Mouse (Mus musculus): ENCODE measurements around the gene Hvcn1. TPM values are rescaled to one million over a fixed set of nuclear protein-coding genes. Genes with fewer than 3 reads are reported as not detected.
A peak's percentile ranks its signal among the peaks of the same experiment; 100 is the strongest.

Hvcn1 gene
- polyA plus RNA-seq (2012; rRNA removed) (9.6 and 10.4 TPM in 2 replicates), polyA plus RNA-seq (2014; fragmentation: Nextera tagmentation; extraction: Ambion mirVana) (8.6 and 8.9 TPM in 2 replicates)

GRCm38 (mm10) chr5:122206475-122206874 lies at the start of gene Hvcn1:
Gene Hvcn1, plus strand, starts transcription at chr5:122206804.
- Histone ChIP-seq H3K4me2 (replicated peaks; ENCODE audit: low read depth, low read length, severe bottlenecking) (no peak within 1 kb of the TSS), H3K9me3 (ENCODE audit: control insufficient read depth, low read length) (no peaks in the 10 kb centered on the region), H3K36me3 (ENCODE audit: control insufficient read depth, insufficient read depth, low read length) (no peaks in the 10 kb centered on the region), H3K4me3 (replicated peaks; ENCODE audit: low read length) (no peak within 1 kb of the TSS), H3K4me1 (ENCODE audit: control insufficient read depth, insufficient read depth, low read length) (peaks cover 13% of the 10 kb centered on the region), H3K9ac (ENCODE audit: low read depth, low read length, severe bottlenecking) (no peak within 1 kb of the TSS), H3K27ac (replicated peaks; ENCODE audit: low read depth, low read length) (no peak within 1 kb of the TSS), H3K27me3 (ENCODE audit: control insufficient read depth, insufficient read depth, low read length) (no peaks in the 10 kb centered on the region)
- TF ChIP-seq POLR2A (IDR thresholded peaks at IDR 0.05; ENCODE audit: borderline replicate concordance, extremely low read depth, insufficient read depth, insufficient read length), result no peak
- ATAC-seq (ENCODE audit: low FRiP score, low read depth), result no peak
- DNase-seq (ENCODE audit: low spot score), result no peak
- WGBS, result 83% methylated on average over 4 of the region's 4 CpGs

- peaks cover 38% of the 10 kb centered on the region for H3K4me1 ChIP-seq (ENCODE audit: control insufficient read depth, insufficient read depth, low read length)
- H3K4me2 ChIP-seq (replicated peaks; ENCODE audit: low read depth, low read length, severe bottlenecking), result peak within 1 kb of the TSS; percentile 62
- H3K27me3 ChIP-seq (ENCODE audit: control insufficient read depth, insufficient read depth, low read length), result no peaks in the 10 kb centered on the region
- peak within 1 kb of the TSS; percentile 84 for H3K4me3 ChIP-seq (replicated peaks; ENCODE audit: low read length)
- peak; percentile 85; the same call in 1 of the 2 replicates for TF ChIP-seq POLR2A (IDR thresholded peaks at IDR 0.05; ENCODE audit: borderline replicate concordance, extremely low read depth, insufficient read depth, insufficient read length)
- no peaks in the 10 kb centered on the region for H3K9me3 ChIP-seq (ENCODE audit: control insufficient read depth, low read length)
- peak within 1 kb of the TSS; percentile 95 for H3K9ac ChIP-seq (ENCODE audit: low read depth, low read length, severe bottlenecking)
- DNase-seq (ENCODE audit: low spot score) (peak; percentile 93), ATAC-seq (ENCODE audit: low FRiP score, low read depth) (peak; percentile 95)
- 0% methylated on average over 19 of the region's 54 CpGs for WGBS
- H3K36me3 ChIP-seq (ENCODE audit: control insufficient read depth, insufficient read depth, low read length), result peaks cover 26% of the 10 kb centered on the region
- H3K27ac ChIP-seq (replicated peaks; ENCODE audit: low read depth, low read length), result peak within 1 kb of the TSS; percentile 79
Observed at GRCm38 (mm10) chr5:122157827-122158381, 48.7 kb upstream of the Hvcn1 start, which contains the start of gene Ppp1cc. Gene Ppp1cc, plus strand, starts transcription at chr5:122158278.

- peak overlapping the region; percentile 95 for H3K9ac ChIP-seq (ENCODE audit: low read depth, low read length, severe bottlenecking)
- H3K4me3 ChIP-seq (replicated peaks; ENCODE audit: low read length), result peak overlapping the region; percentile 84
- peak overlapping the region; percentile 61 for H3K4me2 ChIP-seq (replicated peaks; ENCODE audit: low read depth, low read length, severe bottlenecking)
- TF ChIP-seq POLR2A (IDR thresholded peaks at IDR 0.05; ENCODE audit: borderline replicate concordance, extremely low read depth, insufficient read depth, insufficient read length), result no peak
- H3K9me3 ChIP-seq (ENCODE audit: control insufficient read depth, low read length), result no peaks in the 10 kb centered on the region
- 3% methylated on average over 39 of the region's 42 CpGs for WGBS
- H3K27ac ChIP-seq (replicated peaks; ENCODE audit: low read depth, low read length), result peak overlapping the region; percentile 79
- DNase-seq (ENCODE audit: low spot score) (no peak), ATAC-seq (ENCODE audit: low FRiP score, low read depth) (0 out of 2 replicates have a peak, but pooled peaks have one; percentile 17)
- no peaks in the 10 kb centered on the region for H3K27me3 ChIP-seq (ENCODE audit: control insufficient read depth, insufficient read depth, low read length)
- H3K4me1 ChIP-seq (ENCODE audit: control insufficient read depth, insufficient read depth, low read length), result peaks cover 44% of the 10 kb centered on the region
- peaks cover 35% of the 10 kb centered on the region for H3K36me3 ChIP-seq (ENCODE audit: control insufficient read depth, insufficient read depth, low read length)
Observed at GRCm38 (mm10) chr5:122158557-122159515, 47.8 kb upstream of the Hvcn1 start.

- TF ChIP-seq POLR2A (IDR thresholded peaks at IDR 0.05; ENCODE audit: borderline replicate concordance, extremely low read depth, insufficient read depth, insufficient read length), result no peak
- 69% methylated on average over 6 of the region's 6 CpGs for WGBS
- Histone ChIP-seq H3K4me1 (ENCODE audit: control insufficient read depth, insufficient read depth, low read length) (peaks cover 42% of the 10 kb centered on the region), H3K27me3 (ENCODE audit: control insufficient read depth, insufficient read depth, low read length) (no peaks in the 10 kb centered on the region), H3K4me2 (replicated peaks; ENCODE audit: low read depth, low read length, severe bottlenecking) (0 out of 2 replicates have a peak overlapping the region, but pooled peaks have one; percentile 1), H3K36me3 (ENCODE audit: control insufficient read depth, insufficient read depth, low read length) (peaks cover 77% of the 10 kb centered on the region), H3K9ac (ENCODE audit: low read depth, low read length, severe bottlenecking) (no peak overlapping the region), H3K4me3 (replicated peaks; ENCODE audit: low read length) (no peak overlapping the region), H3K27ac (replicated peaks; ENCODE audit: low read depth, low read length) (no peak overlapping the region), H3K9me3 (ENCODE audit: control insufficient read depth, low read length) (no peaks in the 10 kb centered on the region)
- no peak for DNase-seq (ENCODE audit: low spot score)
- ATAC-seq (ENCODE audit: low FRiP score, low read depth), result no peak
Observed at GRCm38 (mm10) chr5:122163194-122163593, 43.4 kb upstream of the Hvcn1 start.

GRCm38 (mm10) chr5:122164011-122164410 lies 42.6 kb upstream of the Hvcn1 start:
- Histone ChIP-seq H3K9ac (ENCODE audit: low read depth, low read length, severe bottlenecking) (no peak overlapping the region), H3K4me3 (replicated peaks; ENCODE audit: low read length) (no peak overlapping the region), H3K27me3 (ENCODE audit: control insufficient read depth, insufficient read depth, low read length) (no peaks in the 10 kb centered on the region), H3K36me3 (ENCODE audit: control insufficient read depth, insufficient read depth, low read length) (peaks cover 84% of the 10 kb centered on the region), H3K27ac (replicated peaks; ENCODE audit: low read depth, low read length) (no peak overlapping the region), H3K9me3 (ENCODE audit: control insufficient read depth, low read length) (no peaks in the 10 kb centered on the region), H3K4me2 (replicated peaks; ENCODE audit: low read depth, low read length, severe bottlenecking) (no peak overlapping the region), H3K4me1 (ENCODE audit: control insufficient read depth, insufficient read depth, low read length) (peaks cover 42% of the 10 kb centered on the region)
- 65% methylated on average over 3 of the region's 3 CpGs for WGBS
- no peak for DNase-seq (ENCODE audit: low spot score)
- no peak for ATAC-seq (ENCODE audit: low FRiP score, low read depth)
- no peak for TF ChIP-seq POLR2A (IDR thresholded peaks at IDR 0.05; ENCODE audit: borderline replicate concordance, extremely low read depth, insufficient read depth, insufficient read length)
